Mouse (Mus musculus): ENCODE results near the gene Psenen.
A peak's percentile ranks its signal among the peaks of the same experiment; 100 is the strongest.

Gene Psenen

DNA sequence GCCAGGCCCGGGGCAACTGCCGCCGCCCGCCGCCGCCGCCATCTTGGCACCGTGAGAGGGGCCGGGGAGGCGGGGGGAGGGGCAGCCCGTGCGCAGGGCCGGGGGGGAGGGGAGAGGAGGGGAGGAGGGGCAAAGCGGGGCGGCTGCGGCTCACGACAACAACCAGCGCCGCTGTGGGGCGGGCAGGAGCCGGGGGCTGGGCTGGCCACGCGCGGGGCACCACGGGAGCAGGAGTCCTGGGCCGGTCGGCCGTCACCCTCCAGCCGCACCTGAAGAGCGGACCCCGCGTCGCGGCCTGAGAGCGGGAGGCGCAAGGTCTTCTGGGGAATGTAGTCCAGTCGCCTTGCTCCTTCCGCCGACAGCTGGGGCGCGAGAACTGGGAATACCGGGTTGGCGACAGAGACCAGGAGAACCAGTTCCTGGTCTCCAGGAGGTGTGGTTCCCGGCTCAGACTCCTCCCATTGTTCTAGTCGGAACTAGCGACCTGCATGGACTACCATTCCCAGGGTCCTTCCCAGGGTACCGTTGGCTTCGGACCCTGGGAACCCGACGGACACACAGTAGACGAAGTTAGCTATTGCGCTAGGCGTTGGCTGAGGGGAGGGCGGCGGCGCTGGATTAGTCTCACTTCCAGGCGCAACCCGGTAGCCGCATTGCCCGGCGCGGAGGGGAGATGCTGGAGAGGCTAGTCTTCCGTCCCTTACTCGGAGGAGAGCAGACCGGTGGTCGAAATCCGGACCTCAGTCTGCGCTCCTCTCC is 25.4 kb upstream of the Psenen start, which contains the start of gene Kmt2b:
Gene Kmt2b (minus strand): TSS at position 51 of the 759 bp plus-strand sequence.
- peak; percentile 99 for DNase-seq (ENCODE audit: low read depth, low spot score)

DNA sequence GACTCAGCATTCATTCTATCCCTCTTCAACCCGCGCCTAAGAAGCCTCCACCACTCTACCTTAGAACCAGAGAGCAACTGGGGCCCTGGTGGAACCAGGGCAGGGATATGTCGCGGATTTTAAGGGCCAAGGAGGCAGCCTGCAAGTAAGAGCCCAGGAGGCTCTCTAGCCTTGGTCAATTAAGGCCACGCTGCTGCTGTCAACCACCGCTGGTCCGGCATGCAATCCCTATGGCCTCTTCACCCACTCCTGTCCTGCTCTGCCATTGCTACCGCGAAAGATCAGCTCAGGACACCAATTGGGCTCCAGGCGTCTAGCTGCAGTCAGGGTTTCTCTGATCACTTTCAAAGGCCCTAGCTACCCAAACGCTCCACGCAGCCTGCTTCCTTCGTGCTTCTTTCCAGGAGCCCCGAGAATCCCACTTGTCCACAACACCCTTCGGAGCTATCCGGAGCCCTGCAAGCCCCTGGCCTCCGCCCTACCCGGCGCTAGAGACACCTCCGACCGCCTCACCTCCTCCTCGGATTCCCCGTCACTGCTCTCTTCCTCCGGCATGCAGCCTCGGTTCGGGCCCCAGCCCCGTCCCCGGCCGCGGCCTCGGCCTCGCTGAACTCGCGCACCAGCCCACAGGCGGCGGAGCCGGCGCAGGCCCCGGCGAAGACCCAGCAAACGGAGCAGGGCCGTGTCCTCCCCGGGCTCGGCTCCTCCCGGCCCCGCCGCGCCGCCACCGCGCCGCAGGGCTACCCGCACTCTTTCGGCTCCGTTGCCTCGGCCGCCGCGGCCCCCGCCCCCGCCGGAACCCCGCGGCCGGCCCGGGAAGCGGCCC is 24.6 kb upstream of the Psenen start:
- DNase-seq (ENCODE audit: low read depth, low spot score): peak; percentile 42

DNA sequence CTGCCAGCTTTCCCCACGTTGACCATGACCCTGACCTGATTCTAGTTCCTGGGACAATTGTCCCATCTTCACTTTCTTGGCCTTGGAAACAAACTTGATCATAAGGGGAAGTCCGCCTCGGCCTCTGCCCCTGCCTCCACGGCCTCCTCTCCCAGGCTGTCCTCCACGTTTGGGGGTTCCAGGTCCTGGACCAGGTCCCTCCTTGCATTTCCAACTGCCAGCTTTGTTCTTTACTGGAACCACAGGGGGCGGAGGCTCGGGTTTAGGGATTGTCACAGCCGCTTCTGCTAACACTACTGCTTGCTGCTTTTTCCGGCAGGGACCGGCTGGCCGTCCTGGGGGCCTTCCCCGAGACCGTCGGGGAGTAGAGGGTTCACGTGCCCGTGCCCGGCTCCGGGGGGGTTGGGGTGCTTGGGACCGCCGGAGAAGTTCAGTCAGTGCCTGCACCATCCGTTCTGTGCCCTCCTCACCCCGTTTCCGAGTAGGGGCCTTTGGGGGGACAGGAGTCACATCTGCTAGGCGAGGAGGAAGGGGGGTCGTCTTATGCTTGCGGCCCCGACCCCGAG is 23.1 kb upstream of the Psenen start:
- no peak for DNase-seq (ENCODE audit: low read depth, low spot score)

DNA sequence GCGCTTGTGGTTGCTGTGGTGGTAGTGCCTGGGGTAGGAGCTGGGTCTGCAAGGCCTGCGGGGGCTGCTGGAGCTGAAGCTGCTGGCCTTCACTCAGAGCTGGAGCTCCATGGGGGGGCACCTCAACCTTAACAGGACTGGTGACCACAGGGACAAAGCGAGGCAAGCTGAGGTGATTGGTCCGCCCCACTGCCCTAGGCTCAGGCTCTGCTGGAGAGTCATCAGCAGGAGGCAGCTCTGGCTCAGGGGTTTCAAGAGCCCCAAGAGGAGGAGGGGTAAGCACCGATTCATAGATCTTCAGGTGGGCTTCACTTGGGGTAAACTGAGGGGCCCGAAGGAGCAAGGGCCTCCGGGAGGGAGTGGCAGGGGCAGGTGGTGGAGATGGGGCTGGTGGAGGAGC is 21.7 kb upstream of the Psenen start:
- no peak for DNase-seq (ENCODE audit: low read depth, low spot score)

DNA sequence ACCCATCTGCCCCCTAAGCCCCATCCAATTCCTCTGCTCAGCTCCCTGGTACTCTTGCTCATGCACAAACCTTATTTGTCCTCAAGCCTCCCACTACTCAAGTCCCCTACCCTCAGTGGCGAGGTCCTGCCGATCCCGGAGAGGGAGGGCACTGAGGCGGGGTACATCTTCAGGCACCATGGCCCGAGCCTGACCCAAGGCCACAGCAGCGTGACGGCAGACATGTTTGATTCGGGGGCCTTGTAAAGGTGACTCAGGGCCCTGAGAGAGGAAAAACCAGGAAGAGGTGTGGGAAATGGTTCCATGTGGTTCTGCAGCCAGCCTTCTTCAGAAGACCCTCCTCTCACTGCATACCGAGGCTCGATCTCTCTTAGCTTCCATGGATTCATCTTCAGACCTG is 20.9 kb upstream of the Psenen start:
- no peak for DNase-seq (ENCODE audit: low read depth, low spot score)

DNA sequence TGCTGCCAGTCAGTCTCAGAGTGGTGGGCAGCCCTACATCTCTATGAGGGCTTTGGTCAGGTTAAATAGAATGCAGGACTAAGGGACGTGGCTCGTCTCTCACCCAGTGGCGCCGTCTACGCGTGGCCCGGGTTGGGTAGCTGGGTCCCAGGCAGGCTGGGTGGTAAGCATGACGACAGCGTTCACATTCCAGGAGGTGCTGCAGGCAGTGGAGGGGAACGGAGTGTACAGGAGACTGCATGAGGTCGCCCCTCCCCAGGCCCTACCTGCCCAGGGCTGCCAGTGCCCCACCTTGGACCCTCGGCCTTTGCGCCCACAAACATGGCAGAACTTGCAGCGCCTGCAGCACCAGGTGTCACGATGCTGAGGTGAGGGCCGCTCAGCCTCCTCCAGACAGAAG is 18.1 kb upstream of the Psenen start:
- no peak for DNase-seq (ENCODE audit: low read depth, low spot score)

DNA sequence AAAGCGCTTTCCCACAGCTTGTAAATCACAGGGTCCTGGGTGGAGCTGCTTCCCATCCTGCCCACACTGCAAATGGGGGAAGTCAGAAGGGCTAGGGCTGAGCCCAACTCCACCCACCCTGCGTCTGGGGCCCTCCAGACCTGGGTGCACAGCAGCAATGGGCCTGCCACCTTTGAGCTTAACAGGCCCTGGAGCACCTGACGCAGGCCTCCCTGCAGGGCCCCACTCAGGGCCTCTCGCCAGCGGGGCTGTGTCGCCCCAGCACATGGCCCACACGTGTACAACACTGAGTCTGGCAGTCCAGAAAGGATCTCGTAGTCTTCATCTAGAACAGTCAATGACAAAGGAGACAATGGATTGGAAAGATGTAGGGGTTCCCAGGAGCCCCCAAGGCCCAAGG is 16.5 kb upstream of the Psenen start:
- no peak for DNase-seq (ENCODE audit: low read depth, low spot score)

DNA sequence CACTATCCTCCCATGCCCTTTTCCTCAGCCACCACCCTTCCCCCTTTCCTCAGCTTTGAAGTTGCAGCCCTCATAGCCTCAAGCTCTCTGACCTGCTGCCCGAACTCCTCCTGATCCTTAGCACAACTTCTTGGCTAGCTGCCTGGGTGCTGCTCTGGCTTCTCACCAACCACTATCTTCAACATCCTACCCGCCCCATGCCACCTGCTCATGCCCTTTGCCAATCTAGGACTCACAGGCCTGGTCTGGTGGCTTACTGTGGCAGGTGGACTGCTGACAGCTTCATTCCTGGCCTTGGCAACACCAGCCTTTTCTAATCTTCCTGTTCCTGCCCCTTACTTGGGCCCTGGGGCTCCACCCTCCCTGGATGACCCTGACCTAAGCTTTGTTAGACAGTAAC is 9.5 kb upstream of the Psenen start:
- DNase-seq (ENCODE audit: low read depth, low spot score): peak; percentile 81

DNA sequence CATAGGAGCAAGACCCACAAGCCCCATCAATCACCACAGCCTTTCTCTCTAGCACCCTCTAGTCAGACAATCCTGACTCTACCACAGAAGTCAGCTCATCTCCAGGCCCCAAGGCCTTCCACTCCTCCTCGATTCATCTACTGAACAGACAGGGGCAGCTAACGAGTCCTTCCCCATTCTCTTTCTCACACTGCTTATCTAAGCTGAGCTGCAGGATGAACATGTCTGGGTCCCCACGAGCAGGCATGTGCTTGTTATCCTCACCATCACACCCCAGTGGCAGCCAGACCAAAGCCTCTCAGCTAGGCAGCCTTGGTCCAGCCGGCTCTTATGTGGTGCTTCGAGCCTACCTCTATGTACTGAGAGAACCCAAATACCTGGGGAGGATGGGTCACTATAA is 9.0 kb upstream of the Psenen start:
- no peak for DNase-seq (ENCODE audit: low read depth, low spot score)

DNA sequence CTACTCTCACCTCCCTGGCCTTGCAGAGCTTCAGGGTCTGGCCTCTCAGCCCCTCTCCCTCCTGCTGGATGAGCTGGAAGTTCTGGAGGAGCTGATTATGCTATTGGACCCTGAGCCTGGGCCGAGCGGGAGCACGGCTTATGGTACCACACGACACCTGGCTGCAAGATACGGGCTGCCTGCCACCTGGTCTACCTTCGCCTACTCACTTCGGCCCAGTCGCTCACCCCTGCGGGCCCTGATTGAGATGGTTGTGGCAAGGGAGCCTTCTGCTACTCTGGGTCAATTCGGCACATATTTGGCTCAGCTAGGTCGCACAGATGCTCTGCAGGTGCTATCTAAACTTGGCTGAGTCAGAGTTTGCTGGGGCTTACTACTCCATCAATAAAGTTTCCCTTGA is 4.1 kb upstream of the Psenen start:
- no peak for DNase-seq (ENCODE audit: low read depth, low spot score)

DNA sequence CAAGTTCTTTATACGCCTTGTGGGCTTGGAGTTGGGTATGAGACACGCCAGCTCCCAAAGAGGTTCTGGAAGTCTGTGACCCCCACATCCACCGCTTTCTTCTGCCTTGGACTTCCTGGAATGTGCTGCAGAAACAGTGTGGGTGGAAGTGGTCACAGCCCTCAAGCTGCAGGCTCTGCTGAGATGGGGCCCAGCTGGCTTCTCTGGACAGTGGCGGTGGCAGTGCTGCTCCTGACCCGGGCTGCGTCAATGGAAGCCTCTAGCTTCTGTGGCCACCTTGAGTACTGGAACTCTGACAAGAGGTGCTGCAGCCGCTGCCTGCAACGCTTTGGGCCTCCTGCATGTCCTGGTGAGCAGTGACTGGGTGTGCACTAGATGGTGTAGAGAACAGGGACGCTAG is 2.6 kb upstream of the Psenen start:
- DNase-seq (ENCODE audit: low read depth, low spot score): no peak

DNA sequence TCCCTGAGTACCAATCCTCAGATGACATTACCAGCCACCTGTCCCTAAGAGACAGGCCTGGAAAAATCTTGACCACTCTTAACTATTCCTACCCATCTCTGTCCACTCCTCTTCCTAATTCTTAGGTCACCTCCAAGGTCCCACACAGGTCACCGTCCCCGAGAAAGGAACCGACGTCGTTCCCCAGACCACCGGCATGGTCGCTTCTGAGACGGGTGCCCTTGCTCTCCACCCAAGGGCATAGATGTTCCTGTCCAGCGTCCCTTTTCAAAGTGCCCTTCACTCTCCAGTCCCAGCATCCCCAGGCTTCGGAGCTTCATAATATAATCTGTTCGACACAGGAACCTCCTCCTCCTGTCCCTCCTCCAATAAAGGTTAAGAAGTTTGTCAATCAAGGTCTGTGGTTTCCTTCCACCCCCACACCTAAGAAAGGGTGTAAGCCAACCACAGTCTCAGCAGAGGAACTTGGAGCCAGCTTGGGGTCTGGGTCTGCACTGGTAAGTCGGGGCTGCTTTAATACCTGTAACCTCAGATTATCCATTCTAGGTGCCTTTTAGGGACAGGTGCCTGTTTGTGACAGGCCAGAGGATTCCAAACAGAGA is 1.6 kb upstream of the Psenen start, which contains the start of gene Igflr1:
Gene Igflr1 (plus strand): TSS at position 458 of the 602 bp plus-strand sequence.
- no peak for DNase-seq (ENCODE audit: low read depth, low spot score)

DNA sequence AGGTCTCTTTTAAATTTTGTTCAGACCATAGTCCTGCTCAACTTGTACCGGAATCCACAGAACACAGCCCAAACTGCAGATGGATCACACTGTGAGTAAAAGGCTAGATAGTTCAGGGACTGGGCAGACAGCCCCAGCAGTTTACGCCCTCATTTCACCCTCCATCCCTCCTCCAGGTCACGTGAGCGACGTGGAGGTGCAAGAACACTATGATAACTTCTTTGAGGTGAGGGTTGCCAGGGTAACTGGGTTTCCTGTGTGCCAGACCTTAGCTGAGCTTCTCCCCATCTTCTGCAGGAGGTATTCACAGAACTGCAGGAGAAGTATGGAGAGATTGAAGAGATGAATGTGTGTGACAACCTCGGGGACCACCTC is 466 bp upstream of the Psenen start:
- peak; percentile 44 for DNase-seq (ENCODE audit: low read depth, low spot score)

DNA sequence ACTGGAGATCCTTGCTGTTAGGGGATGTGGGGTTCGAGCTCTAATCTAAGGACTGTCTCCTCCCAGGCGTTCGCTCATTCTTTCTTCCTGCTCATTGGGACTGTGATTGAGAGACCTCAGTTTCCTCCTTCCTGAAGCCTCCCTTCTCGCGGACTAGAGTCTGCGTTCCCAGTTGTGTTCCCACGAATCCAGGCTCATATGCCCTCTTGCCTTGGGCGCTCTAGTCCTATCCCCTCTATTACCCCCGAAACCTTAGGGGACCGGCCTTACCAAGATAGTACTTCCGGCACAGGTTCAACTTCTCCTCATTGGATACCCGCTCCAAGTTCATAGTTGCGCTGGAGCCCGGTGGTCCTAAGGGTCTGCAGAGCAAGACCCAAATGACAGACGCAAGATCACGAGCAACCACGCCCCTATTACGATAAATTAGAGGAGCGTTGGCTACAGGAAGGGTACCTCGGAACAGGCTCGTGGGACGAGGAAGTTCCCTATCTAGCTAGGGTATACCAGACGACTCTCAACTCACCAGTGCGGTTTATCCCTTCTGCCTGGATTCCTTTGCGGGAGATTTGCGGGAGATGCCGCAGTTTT is 806 bp downstream of the Psenen start:
- peak; percentile 40 for DNase-seq (ENCODE audit: low read depth, low spot score)

DNA sequence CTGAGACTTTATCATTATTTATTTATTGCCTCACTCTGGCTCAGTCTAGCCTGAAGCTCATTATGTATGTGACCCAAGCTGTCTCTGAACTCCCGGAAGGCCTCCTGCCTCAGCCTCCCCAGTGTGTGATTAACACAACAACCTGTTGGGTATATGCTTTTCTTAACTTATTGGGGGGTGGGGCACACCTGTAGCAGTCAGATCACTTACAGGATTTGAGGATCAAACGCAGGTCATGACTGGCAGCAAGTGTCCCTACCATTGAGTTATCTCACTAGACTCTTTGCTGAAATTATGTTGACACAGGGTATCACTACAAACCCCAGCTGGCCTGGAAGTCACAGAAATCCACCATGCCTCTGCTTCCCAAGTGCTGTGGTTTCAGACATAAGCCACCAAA is 3.1 kb downstream of the Psenen start:
- DNase-seq (ENCODE audit: low read depth, low spot score): no peak

DNA sequence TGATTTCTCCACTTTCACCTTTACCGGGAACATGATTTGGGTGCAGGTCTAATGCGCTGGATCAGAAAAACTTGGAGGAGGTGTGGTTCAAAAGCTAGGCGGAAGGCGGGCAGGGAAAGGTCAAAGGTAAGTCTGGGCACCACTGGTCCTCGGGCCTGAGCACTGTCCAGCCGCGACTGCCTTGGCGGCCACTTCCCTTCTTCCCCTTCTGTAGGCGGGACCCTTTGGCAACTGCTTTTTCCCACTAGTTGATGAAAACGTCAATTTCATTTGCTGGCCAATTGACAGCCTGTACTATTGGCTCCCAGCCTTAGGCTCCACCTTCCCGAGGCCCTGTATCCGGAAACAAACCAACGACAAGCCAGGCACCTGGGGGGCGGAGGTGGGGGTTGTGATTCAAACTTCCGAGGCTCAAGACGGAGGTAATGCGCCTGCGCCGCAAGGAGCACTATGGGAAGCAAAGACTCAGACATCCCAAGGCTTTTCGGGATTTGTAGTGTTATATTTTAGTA is 3.9 kb downstream of the Psenen start, which contains the start of gene Lin37:
Gene Lin37 (minus strand): TSS at position 396 of the 512 bp plus-strand sequence.
- DNase-seq (ENCODE audit: low read depth, low spot score): peak; percentile 100

DNA sequence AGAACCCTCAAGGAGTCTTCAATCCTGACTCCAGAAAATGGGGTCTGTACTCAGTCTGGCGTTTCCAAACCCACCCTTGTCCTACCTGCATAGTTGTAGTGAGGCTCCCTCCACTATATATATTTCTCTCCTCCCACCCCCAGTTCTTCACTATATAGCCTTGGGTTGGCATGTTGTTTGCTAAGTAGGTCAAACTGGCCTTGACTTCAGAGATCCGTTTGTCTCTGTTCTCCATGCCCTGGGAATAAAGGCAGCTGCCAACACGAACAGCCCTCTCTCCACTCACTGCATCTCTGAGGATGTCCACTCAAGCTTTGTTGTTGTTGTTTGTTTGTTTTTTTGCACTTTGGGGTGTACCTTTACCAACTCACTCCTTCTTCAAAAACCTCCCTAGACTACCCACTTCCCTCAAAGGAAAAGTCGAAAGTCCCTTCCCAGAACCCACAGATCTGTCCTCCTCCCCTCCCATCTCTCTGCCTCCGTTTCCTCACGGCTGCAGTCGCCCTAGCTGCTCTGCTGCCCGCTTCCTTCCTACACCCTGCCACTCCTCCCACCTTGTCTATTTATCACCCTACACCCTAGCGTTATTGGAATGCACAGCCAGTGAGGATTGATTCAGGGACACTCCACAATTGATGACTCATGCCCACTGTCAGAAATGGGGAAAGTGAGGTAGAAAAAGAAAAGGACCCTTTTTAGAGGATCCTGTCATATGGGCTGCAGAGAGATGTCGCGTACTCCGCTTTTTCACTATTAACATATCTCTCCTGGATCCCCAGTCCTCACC is 4.6 kb downstream of the Psenen start:
- DNase-seq (ENCODE audit: low read depth, low spot score): peak; percentile 36

DNA sequence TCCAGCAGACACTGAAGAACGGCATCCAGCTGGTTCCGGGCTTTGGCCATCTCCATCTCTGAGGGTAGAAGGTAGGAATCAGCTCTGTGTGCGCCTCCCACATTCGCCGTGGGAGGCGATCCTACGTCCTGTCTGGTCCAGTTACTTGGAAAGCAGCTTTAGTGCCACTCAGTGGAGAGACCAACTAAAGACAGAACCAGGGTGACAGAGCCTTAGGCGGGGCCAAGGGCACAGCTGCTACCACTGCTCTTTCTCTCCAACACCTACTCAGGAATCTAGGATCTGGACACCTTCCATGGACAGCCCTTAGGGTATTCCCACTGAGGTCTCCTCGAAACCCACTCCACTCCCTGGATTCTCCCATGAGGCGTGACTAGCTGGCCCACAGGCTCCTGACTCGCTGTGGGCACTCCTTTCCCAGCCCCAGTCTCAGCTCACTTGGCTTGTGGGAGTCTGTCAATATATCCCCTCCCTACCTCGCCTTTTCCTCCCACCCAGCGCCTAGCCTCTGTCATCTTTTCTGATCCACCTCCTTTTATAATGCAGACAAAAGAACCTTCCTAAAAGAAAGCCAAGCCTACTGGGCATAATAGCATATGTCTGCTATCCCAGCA is 5.4 kb downstream of the Psenen start:
- DNase-seq (ENCODE audit: low read depth, low spot score): peak; percentile 39

DNA sequence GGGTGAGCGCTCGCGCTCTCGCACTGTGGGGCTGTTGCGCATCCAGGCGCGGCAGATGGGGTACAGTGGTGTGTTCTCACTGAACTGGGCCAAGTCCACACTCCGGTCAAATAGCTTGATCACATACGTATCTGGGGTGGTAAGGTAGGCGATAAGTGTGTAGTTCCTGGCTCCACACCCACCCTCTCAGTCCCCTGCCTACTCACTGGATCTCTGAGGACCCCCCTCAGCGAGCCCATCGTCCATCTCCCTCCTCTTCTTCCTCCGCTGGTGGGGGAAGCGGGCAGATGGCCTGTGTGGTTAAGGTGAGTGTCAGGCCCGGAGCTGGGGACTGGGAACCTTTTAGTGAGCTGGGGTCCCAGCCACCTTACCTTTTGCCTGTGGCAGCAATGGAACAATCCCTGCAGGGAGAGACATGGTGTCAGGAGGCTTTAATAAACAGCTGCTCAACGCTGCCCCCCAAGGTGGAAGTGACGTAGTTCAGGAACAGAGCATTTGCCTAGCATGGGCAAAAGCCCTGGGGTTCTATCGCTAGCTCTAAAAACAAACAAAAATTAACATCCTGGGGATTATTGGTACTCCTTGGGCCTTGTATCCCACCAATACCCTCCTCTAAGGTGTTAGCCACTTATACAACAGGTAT is 6.4 kb downstream of the Psenen start:
- no peak for DNase-seq (ENCODE audit: low read depth, low spot score)
